Mouse (Mus musculus): Measurements from ENCODE around the gene Kmt2c. TPM values are rescaled to one million over a fixed set of nuclear protein-coding genes. Genes with fewer than 3 reads are reported as not detected.

Kmt2c gene
- polyA plus RNA-seq, 1 experiment from 2014 or later = 5.3 TPM

- no peak for ATAC-seq (ENCODE audit: low read depth)
- no peaks in the 10 kb centered on the region for H3K9me3 ChIP-seq (replicated peaks; ENCODE audit: control insufficient read depth, low read length)
- no peak overlapping the region for H3K9ac ChIP-seq (ENCODE audit: low read depth, low read length)
- 49% methylated on average over 5 of the region's 5 CpGs for WGBS (ENCODE audit: insufficient replicate concordance)
- H3K4me2 ChIP-seq (ENCODE audit: low read depth, low read length) = no peak overlapping the region
- H3K36me3 ChIP-seq (ENCODE audit: control insufficient read depth, insufficient read depth) = no peaks in the 10 kb centered on the region
- H3K4me1 ChIP-seq (ENCODE audit: control insufficient read depth, low read depth, low read length) = peaks cover 17% of the 10 kb centered on the region
- no peak overlapping the region for H3K27ac ChIP-seq (ENCODE audit: low read length)
- no peaks in the 10 kb centered on the region for H3K27me3 ChIP-seq (ENCODE audit: control insufficient read depth, insufficient read depth, low read depth, low read length)
- H3K4me3 ChIP-seq (ENCODE audit: low read depth, low read length) = no peak overlapping the region
These were observed 27.5 kb upstream of the Kmt2c start for GRCm38 (mm10) chr5:25526116-25526515.

GRCm38 (mm10) chr5:25521461-25521860 lies 22.9 kb upstream of the Kmt2c start:
- no peak overlapping the region for H3K4me2 ChIP-seq (ENCODE audit: low read depth, low read length)
- H3K4me3 ChIP-seq (ENCODE audit: low read depth, low read length) = no peak overlapping the region
- H3K9me3 ChIP-seq (replicated peaks; ENCODE audit: control insufficient read depth, low read length) = no peaks in the 10 kb centered on the region
- H3K27ac ChIP-seq (ENCODE audit: low read length) = no peak overlapping the region
- no peaks in the 10 kb centered on the region for H3K27me3 ChIP-seq (ENCODE audit: control insufficient read depth, insufficient read depth, low read depth, low read length)
- peaks cover 2% of the 10 kb centered on the region for H3K4me1 ChIP-seq (ENCODE audit: control insufficient read depth, low read depth, low read length)
- no peaks in the 10 kb centered on the region for H3K36me3 ChIP-seq (ENCODE audit: control insufficient read depth, insufficient read depth)
- no peak overlapping the region for H3K9ac ChIP-seq (ENCODE audit: low read depth, low read length)
- 57% methylated on average over 5 of the region's 5 CpGs for WGBS (ENCODE audit: insufficient replicate concordance)
- ATAC-seq (ENCODE audit: low read depth) = no peak

- H3K4me3 ChIP-seq (ENCODE audit: low read depth, low read length) = no peak overlapping the region
- WGBS (ENCODE audit: insufficient replicate concordance) = 66% methylated on average over 3 of the region's 3 CpGs
These were observed 21.2 kb upstream of the Kmt2c start for GRCm38 (mm10) chr5:25519820-25520219.

GRCm38 (mm10) chr5:25517550-25517949 lies 19.0 kb upstream of the Kmt2c start:
- Histone ChIP-seq H3K9ac (ENCODE audit: low read depth, low read length) (no peak overlapping the region), H3K27ac (ENCODE audit: low read length) (no peak overlapping the region), H3K27me3 (ENCODE audit: control insufficient read depth, insufficient read depth, low read depth, low read length) (no peaks in the 10 kb centered on the region), H3K4me2 (ENCODE audit: low read depth, low read length) (no peak overlapping the region), H3K4me3 (ENCODE audit: low read depth, low read length) (no peak overlapping the region), H3K4me1 (ENCODE audit: control insufficient read depth, low read depth, low read length) (no peaks in the 10 kb centered on the region), H3K9me3 (replicated peaks; ENCODE audit: control insufficient read depth, low read length) (no peaks in the 10 kb centered on the region), H3K36me3 (ENCODE audit: control insufficient read depth, insufficient read depth) (no peaks in the 10 kb centered on the region)
- WGBS (ENCODE audit: insufficient replicate concordance) = 77% methylated on average over 5 of the region's 5 CpGs
- ATAC-seq (ENCODE audit: low read depth) = no peak

More at GRCm38 (mm10) chr5:25519820-25520219, 21.2 kb upstream of the Kmt2c start:
- no peak overlapping the region for H3K27ac ChIP-seq (ENCODE audit: low read length)
- H3K4me1 ChIP-seq (ENCODE audit: control insufficient read depth, low read depth, low read length) = no peaks in the 10 kb centered on the region
- H3K4me2 ChIP-seq (ENCODE audit: low read depth, low read length) = no peak overlapping the region
- H3K9me3 ChIP-seq (replicated peaks; ENCODE audit: control insufficient read depth, low read length) = no peaks in the 10 kb centered on the region
- no peaks in the 10 kb centered on the region for H3K27me3 ChIP-seq (ENCODE audit: control insufficient read depth, insufficient read depth, low read depth, low read length)
- no peak for ATAC-seq (ENCODE audit: low read depth)
- no peaks in the 10 kb centered on the region for H3K36me3 ChIP-seq (ENCODE audit: control insufficient read depth, insufficient read depth)
- no peak overlapping the region for H3K9ac ChIP-seq (ENCODE audit: low read depth, low read length)

GRCm38 (mm10) chr5:25516301-25516895 lies 17.8 kb upstream of the Kmt2c start:
- no peak overlapping the region for H3K4me3 ChIP-seq (ENCODE audit: low read depth, low read length)
- 76% methylated on average over 11 of the region's 11 CpGs for WGBS (ENCODE audit: insufficient replicate concordance)
- H3K36me3 ChIP-seq (ENCODE audit: control insufficient read depth, insufficient read depth) = no peaks in the 10 kb centered on the region
- ATAC-seq (ENCODE audit: low read depth) = no peak
- H3K9me3 ChIP-seq (replicated peaks; ENCODE audit: control insufficient read depth, low read length) = no peaks in the 10 kb centered on the region
- H3K27me3 ChIP-seq (ENCODE audit: control insufficient read depth, insufficient read depth, low read depth, low read length) = no peaks in the 10 kb centered on the region
- no peaks in the 10 kb centered on the region for H3K4me1 ChIP-seq (ENCODE audit: control insufficient read depth, low read depth, low read length)
- no peak overlapping the region for H3K4me2 ChIP-seq (ENCODE audit: low read depth, low read length)
- H3K9ac ChIP-seq (ENCODE audit: low read depth, low read length) = no peak overlapping the region
- no peak overlapping the region for H3K27ac ChIP-seq (ENCODE audit: low read length)

GRCm38 (mm10) chr5:25515767-25516166 lies 17.2 kb upstream of the Kmt2c start, which contains the start of gene Cct8l1:
Gene Cct8l1, plus strand, starts transcription at chr5:25516067.
- Histone ChIP-seq H3K27me3 (ENCODE audit: control insufficient read depth, insufficient read depth, low read depth, low read length) (no peaks in the 10 kb centered on the region), H3K9me3 (replicated peaks; ENCODE audit: control insufficient read depth, low read length) (no peaks in the 10 kb centered on the region), H3K36me3 (ENCODE audit: control insufficient read depth, insufficient read depth) (no peaks in the 10 kb centered on the region), H3K9ac (ENCODE audit: low read depth, low read length) (no peak within 1 kb of the TSS), H3K4me2 (ENCODE audit: low read depth, low read length) (no peak within 1 kb of the TSS), H3K4me3 (ENCODE audit: low read depth, low read length) (no peak within 1 kb of the TSS), H3K4me1 (ENCODE audit: control insufficient read depth, low read depth, low read length) (no peaks in the 10 kb centered on the region), H3K27ac (ENCODE audit: low read length) (no peak within 1 kb of the TSS)
- 64% methylated on average over 5 of the region's 5 CpGs for WGBS (ENCODE audit: insufficient replicate concordance)
- ATAC-seq (ENCODE audit: low read depth) = no peak

- 72% methylated on average over 5 of the region's 5 CpGs for WGBS (ENCODE audit: insufficient replicate concordance)
- Histone ChIP-seq H3K9me3 (replicated peaks; ENCODE audit: control insufficient read depth, low read length) (no peaks in the 10 kb centered on the region), H3K9ac (ENCODE audit: low read depth, low read length) (no peak overlapping the region), H3K4me1 (ENCODE audit: control insufficient read depth, low read depth, low read length) (no peaks in the 10 kb centered on the region), H3K36me3 (ENCODE audit: control insufficient read depth, insufficient read depth) (no peaks in the 10 kb centered on the region), H3K27me3 (ENCODE audit: control insufficient read depth, insufficient read depth, low read depth, low read length) (no peaks in the 10 kb centered on the region), H3K27ac (ENCODE audit: low read length) (no peak overlapping the region), H3K4me3 (ENCODE audit: low read depth, low read length) (no peak overlapping the region), H3K4me2 (ENCODE audit: low read depth, low read length) (no peak overlapping the region)
- ATAC-seq (ENCODE audit: low read depth) = no peak
These were observed 7.5 kb upstream of the Kmt2c start for GRCm38 (mm10) chr5:25506041-25506440.

GRCm38 (mm10) chr5:25500686-25501085 lies 2.1 kb upstream of the Kmt2c start:
- H3K36me3 ChIP-seq (ENCODE audit: control insufficient read depth, insufficient read depth) = no peaks in the 10 kb centered on the region
- peak overlapping the region; percentile 97 for H3K4me2 ChIP-seq (ENCODE audit: low read depth, low read length)
- no peaks in the 10 kb centered on the region for H3K9me3 ChIP-seq (replicated peaks; ENCODE audit: control insufficient read depth, low read length)
- H3K9ac ChIP-seq (ENCODE audit: low read depth, low read length) = peak overlapping the region; percentile 98; the same call in 1 of the 2 replicates
- 71% methylated on average over 7 of the region's 7 CpGs for WGBS (ENCODE audit: insufficient replicate concordance)
- ATAC-seq (ENCODE audit: low read depth) = no peak
- H3K27me3 ChIP-seq (ENCODE audit: control insufficient read depth, insufficient read depth, low read depth, low read length) = no peaks in the 10 kb centered on the region
- H3K4me1 ChIP-seq (ENCODE audit: control insufficient read depth, low read depth, low read length) = peaks cover 16% of the 10 kb centered on the region
- H3K4me3 ChIP-seq (ENCODE audit: low read depth, low read length) = peak overlapping the region; percentile 100
- no peak overlapping the region for H3K27ac ChIP-seq (ENCODE audit: low read length)

GRCm38 (mm10) chr5:25499423-25500398 lies 1.1 kb upstream of the Kmt2c start:
- Histone ChIP-seq H3K27ac (ENCODE audit: low read length) (peak overlapping the region; percentile 100), H3K9ac (ENCODE audit: low read depth, low read length) (peak overlapping the region; percentile 98), H3K4me2 (ENCODE audit: low read depth, low read length) (peak overlapping the region; percentile 97), H3K4me3 (ENCODE audit: low read depth, low read length) (peak overlapping the region; percentile 100), H3K36me3 (ENCODE audit: control insufficient read depth, insufficient read depth) (no peaks in the 10 kb centered on the region), H3K9me3 (replicated peaks; ENCODE audit: control insufficient read depth, low read length) (no peaks in the 10 kb centered on the region), H3K4me1 (ENCODE audit: control insufficient read depth, low read depth, low read length) (peaks cover 16% of the 10 kb centered on the region), H3K27me3 (ENCODE audit: control insufficient read depth, insufficient read depth, low read depth, low read length) (no peaks in the 10 kb centered on the region)
- peak; percentile 74 for ATAC-seq (ENCODE audit: low read depth)
- under 1% methylated on average over 88 of the region's 90 CpGs for WGBS (ENCODE audit: insufficient replicate concordance)
